Mouse (Mus musculus): Measurements from ENCODE around the gene Iars2. TPM values are rescaled to one million over a fixed set of nuclear protein-coding genes. Genes with fewer than 3 reads are reported as not detected.

Gene Iars2
- 17.3 TPM for polyA plus RNA-seq (2017; shearing (Covaris generic))

DNA sequence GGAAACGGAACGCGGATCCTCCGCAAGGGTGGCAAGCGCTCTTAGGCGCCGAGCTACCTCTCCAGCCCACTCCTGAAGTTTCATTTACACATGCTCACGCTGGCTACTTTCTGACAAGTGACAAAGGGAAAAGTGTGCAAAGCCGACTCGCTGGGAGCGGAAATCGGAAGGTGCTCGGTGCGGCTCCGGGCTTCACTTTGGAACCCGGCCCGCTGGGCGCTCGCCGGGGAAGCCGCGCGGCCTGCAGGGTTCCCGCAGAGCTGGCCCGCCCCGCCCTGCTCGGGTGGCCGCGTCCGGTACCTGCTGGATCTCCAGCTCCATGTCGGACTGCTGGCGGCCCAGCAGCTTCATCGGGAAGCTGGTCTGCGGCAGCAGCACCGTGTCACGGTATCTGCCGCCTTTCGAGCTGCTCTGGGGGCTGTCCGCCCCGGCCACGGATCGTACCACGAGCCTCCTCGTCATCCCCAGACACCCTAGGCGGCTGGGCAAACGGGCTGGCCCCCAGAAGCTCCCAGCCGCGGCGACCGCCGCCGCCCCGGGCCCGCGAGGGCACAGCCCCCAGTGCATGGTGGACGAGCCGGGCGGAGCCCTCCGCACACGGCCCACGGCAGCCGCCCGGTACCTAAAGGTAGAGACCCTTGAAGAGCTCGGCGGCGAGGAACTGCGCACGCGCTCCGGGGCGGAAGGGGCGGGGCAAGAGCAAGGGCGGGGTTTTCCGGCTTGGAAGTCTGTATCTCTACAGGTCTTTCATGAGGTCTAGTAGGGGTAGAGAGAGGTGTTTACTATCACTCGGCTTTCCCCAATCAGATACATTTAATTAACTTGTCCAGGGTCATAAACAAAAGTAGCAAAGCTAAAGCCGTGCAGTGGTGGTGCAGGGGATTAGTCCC is at the start of gene Iars2:
TSS of gene Iars2 (minus strand) at position 676 of the 890 bp plus-strand sequence.

DNA sequence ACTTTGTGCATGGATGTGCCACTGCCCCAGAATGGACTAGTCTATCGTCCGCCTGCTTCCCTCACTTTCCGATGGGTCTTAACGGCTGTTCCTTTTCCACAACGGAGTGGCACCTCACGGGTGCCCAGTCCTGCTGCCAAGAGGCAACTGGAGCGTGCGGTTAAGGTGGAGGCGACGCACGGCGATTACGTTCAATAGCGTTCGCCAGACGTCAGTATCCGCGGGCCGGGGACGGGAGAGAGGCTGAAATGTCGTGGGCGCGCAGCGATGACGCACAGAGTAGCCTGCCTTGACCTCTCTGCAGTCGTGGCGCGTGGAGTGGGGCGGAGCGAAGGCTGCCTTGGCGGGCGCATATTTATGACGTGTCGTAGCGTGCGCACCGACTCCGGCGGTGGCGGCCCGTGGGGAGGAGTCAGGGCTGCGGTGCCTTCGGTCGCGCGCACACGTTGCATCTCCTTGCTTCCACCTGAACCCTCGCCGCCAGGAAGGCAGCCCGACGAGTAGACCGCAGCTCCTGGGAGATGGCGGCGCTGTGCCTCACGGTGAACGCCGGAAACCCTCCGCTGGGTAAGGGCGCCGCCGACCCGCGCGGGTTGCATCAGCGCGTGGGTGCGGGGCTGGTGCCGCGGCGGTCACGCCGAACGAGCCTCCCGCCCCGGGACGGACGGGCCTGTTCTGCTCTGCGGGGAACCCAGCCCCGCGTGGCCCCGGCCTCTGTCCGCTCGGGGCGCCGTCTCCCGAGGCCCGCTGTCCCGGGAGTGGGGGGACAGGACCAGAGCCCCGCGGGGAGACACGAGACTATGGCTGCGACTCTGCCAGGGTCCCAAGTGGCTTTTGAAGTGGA is 33.7 kb upstream of the Iars2 start, which contains the start of gene Eprs:
TSS of gene Eprs (plus strand) at position 368 of the 844 bp plus-strand sequence.

DNA sequence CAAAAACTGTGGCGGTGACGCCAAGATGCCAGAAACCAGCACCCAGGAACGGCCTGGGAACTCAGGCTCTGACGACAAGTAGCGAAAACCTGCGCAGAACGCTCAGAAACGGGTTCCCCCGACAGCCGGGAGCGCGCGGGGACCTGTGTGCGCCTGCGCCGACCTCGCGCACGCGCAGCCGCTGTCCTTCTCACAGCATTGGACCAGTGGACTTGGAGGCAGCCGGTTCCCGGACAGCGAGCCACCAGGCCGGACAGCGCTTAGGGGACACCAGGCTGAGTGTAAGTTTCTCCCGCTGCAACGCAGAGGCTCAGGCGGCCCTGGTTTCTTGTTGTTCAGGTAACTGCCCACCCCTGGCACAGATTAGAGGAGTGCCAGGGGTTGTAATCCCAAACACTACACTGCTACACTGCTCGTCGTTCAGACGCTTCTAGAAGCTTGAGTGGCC is 2.8 kb upstream of the Iars2 start, which contains the start of gene Bpnt1:
TSS of gene Bpnt1 (plus strand) at position 167 of the 448 bp plus-strand sequence.

Other genes with a start within 250 kb of the Iars2 start
- gene Rab3gap2, start 125.3 kb downstream of the Iars2 start, polyA plus RNA-seq (2017; shearing (Covaris generic)) = 39.3 TPM
- 15.5 TPM for gene Bpnt1, start 2.8 kb upstream of the Iars2 start, polyA plus RNA-seq (2017; shearing (Covaris generic))
- 115 TPM for gene Eprs, start 33.6 kb upstream of the Iars2 start, polyA plus RNA-seq (2017; shearing (Covaris generic))
- gene Slc30a10, start 125.5 kb upstream of the Iars2 start, polyA plus RNA-seq (2017; shearing (Covaris generic)) = not detected

Measured in activated CD4-positive, CD25-positive, alpha-beta regulatory T cell, adult 9 weeks (primary cell).